14 mouse cellular contexts compared by ENCODE assay signal in genomic region chr2:134541019-134541418, GRCm38 (mm10). TPM values are rescaled to one million over a fixed set of nuclear protein-coding genes. Genes with fewer than 3 reads are reported as not detected.
DNase-seq lines count a peak whose midpoint lies in the region; ATAC-seq and TF ChIP-seq lines count a peak whose summit lies in the region.
"Had no signal": no experiment of that assay in that cellular context is flagged by ENCODE, and none has a peak within 500 bp of the region (broad histone marks: within the 10 kb centered on the region; RNA-seq: fewer than 3 reads in every experiment).

No protein-coding gene starts in this region.

- 0 out of 2 replicates have a peak overlapping the region, but pooled peaks have one; percentile 6 for H3K4me2 ChIP-seq in heart, embryonic 14.5 days (ENCODE audit: low read length)
- no peak overlapping the region for H3K4me2 ChIP-seq in CH12.LX (ENCODE audit: insufficient read depth, low read depth, poor library complexity, severe bottlenecking)
- H3K4me2 ChIP-seq in embryonic facial prominence, embryonic 14.5 days (ENCODE audit: low read depth, low read length) = 0 out of 2 replicates have a peak overlapping the region, but pooled peaks have one; percentile 7

- no peak overlapping the region for H3K4me3 ChIP-seq in heart, embryonic 14.5 days (ENCODE audit: control insufficient read depth in 1 of 2, insufficient read depth in 1 of 2, low read depth in 1 of 2, low read length in 2 of 2)
- H3K4me3 ChIP-seq in CH12.LX (replicated peaks in 1 of 3; ENCODE audit: low read depth in 2 of 3, low read length in 2 of 3, poor library complexity in 1 of 3) = no peak overlapping the region
- H3K4me3 ChIP-seq in embryonic facial prominence, embryonic 14.5 days (ENCODE audit: low read depth, low read length) = no peak overlapping the region

- no peak for TF ChIP-seq EP300 in CH12.LX (IDR thresholded peaks at IDR 0.05; ENCODE audit: low read length)

- H3K27me3 ChIP-seq in heart, embryonic 14.5 days (ENCODE audit: control insufficient read depth, insufficient read depth, low read length) = no peaks in the 10 kb centered on the region
- no peaks in the 10 kb centered on the region for H3K27me3 ChIP-seq in CH12.LX (replicated peaks)
- no peaks in the 10 kb centered on the region for H3K27me3 ChIP-seq in embryonic facial prominence, embryonic 14.5 days (replicated peaks; ENCODE audit: control insufficient read depth, insufficient read depth, low read length)

- peak; percentile 57 for TF ChIP-seq RAD21 in CH12.LX (IDR thresholded peaks at IDR 0.05; ENCODE audit: low read depth, low read length)

- peak in 1 of 2 experiments; percentile 46; a peak in 2 of 4 replicates for TF ChIP-seq CTCF in CH12.LX (conservative IDR thresholded peaks at IDR 0.05 in 1 of 2, IDR thresholded peaks at IDR 0.05 in 1 of 2; ENCODE audit: low read depth in 2 of 2, low read length in 2 of 2)

- DNase-seq in heart, adult 18-20 months = no peak
- DNase-seq in layer of hippocampus, adult 9-10 months (ENCODE audit: low spot score) = peak; percentile 11
- DNase-seq in layer of hippocampus, adult 9-11 months = no peak
- no peak for DNase-seq in CH12.LX (ENCODE audit: extremely low read depth)
- DNase-seq in embryonic facial prominence, embryonic 14.5 days (ENCODE audit: low spot score) = peak; percentile 45
- DNase-seq in adrenal gland, adult 2 months = no peak
- DNase-seq: cerebellum, adult 9-11 months; heart, postnatal 10 days; kidney, postnatal 10 days; thymus, postnatal 36 days had no signal

- H3K4me1 ChIP-seq in heart, embryonic 14.5 days (ENCODE audit: control insufficient read depth in 2 of 2, insufficient read depth in 2 of 2, low read length in 2 of 2) = no peaks in the 10 kb centered on the region
- H3K4me1 ChIP-seq in CH12.LX (ENCODE audit: control insufficient read depth in 1 of 2, insufficient read depth in 2 of 2) = peaks cover 0 to 16% of the 10 kb centered on the region in 2 experiments; a peak in 2 of 4 replicates
- H3K4me1 ChIP-seq in embryonic facial prominence, embryonic 14.5 days (ENCODE audit: control insufficient read depth, insufficient read depth, low read length) = no peaks in the 10 kb centered on the region

- in situ Hi-C loops in CH12.LX (cut with MboI; ENCODE audit: low pct_ligation_motif_present, low pct_unique_long_range_greater_than_20kb, low sequenced_read_pairs) = loop anchor here (25.0 kb wide), 1 partner anchor 771 kb away; no protein-coding TSS in a partner anchor

- no peak overlapping the region for H3K27ac ChIP-seq in heart, embryonic 14.5 days (replicated peaks in 1 of 2; ENCODE audit: control insufficient read depth in 1 of 2, insufficient read depth in 1 of 2, low read depth in 2 of 2, low read length in 2 of 2)
- no peak overlapping the region for H3K27ac ChIP-seq in CH12.LX (ENCODE audit: insufficient read depth, low read depth)
- no peak overlapping the region for H3K27ac ChIP-seq in embryonic facial prominence, embryonic 14.5 days (replicated peaks; ENCODE audit: low read depth, low read length)

- TF ChIP-seq POLR2A in CH12.LX (IDR thresholded peaks at IDR 0.05; ENCODE audit: low read depth, low read length) = no peak

- WGBS in heart, embryonic 14.5 days = 70% methylated on average over 5 of the region's 5 CpGs
- WGBS in embryonic facial prominence, embryonic 14.5 days = 45% methylated on average over 5 of the region's 5 CpGs

- no peaks in the 10 kb centered on the region for H3K79me2 ChIP-seq in CH12.LX (replicated peaks; ENCODE audit: control insufficient read depth, extremely low read depth, insufficient read depth, poor library complexity, severe bottlenecking)

- H3K9me3 ChIP-seq in heart, embryonic 14.5 days (ENCODE audit: control insufficient read depth, low read length) = no peaks in the 10 kb centered on the region
- no peaks in the 10 kb centered on the region for H3K9me3 ChIP-seq in CH12.LX (replicated peaks; ENCODE audit: low read length)
- no peaks in the 10 kb centered on the region for H3K9me3 ChIP-seq in embryonic facial prominence, embryonic 14.5 days (ENCODE audit: control insufficient read depth, low read length)

- no peak overlapping the region for H3K9ac ChIP-seq in heart, embryonic 14.5 days (ENCODE audit: low read length)
- H3K9ac ChIP-seq in CH12.LX (ENCODE audit: insufficient read depth, low read depth) = no peak overlapping the region
- no peak overlapping the region for H3K9ac ChIP-seq in embryonic facial prominence, embryonic 14.5 days (ENCODE audit: low read depth, low read length)

- dilution Hi-C loops in CH12.LX (cut with MboI; ENCODE audit: extremely low pct_ligation_motif_present, extremely low pct_unique_long_range_greater_than_20kb, low sequenced_read_pairs) = no loop called here

- no peaks in the 10 kb centered on the region for H3K36me3 ChIP-seq in heart, embryonic 14.5 days (ENCODE audit: control insufficient read depth, insufficient read depth, low read length)
- no peaks in the 10 kb centered on the region for H3K36me3 ChIP-seq in CH12.LX (replicated peaks in 1 of 2; ENCODE audit: control insufficient read depth in 1 of 2, insufficient read depth in 1 of 2, low read length in 1 of 2)
- no peaks in the 10 kb centered on the region for H3K36me3 ChIP-seq in embryonic facial prominence, embryonic 14.5 days (ENCODE audit: control insufficient read depth, insufficient read depth, low read length)

- ATAC-seq in heart, embryonic 14.5 days (ENCODE audit: insufficient number of reproducible peaks, insufficient read depth, low FRiP score, low read depth) = no peak
- no peak for ATAC-seq in embryonic facial prominence, embryonic 14.5 days (ENCODE audit: low read depth)
- no peak for ATAC-seq in inflammation-experienced regulatory T-cells, adult 6 months
- ATAC-seq: CD4-positive, CD25-positive, alpha-beta regulatory T cell, adult 4 months had no signal

TF ChIP-seq in CH12.LX, 34 proteins besides CTCF, POLR2A, EP300 and RAD21:
- no peak for TF ChIP-seq MAFK (IDR thresholded peaks at IDR 0.05; ENCODE audit: insufficient replicate concordance, low read length)
- TF ChIP-seq SMC3 (IDR thresholded peaks at IDR 0.05; ENCODE audit: low read depth, low read length) = peak; percentile 19; the same call in 1 of the 2 replicates

RNA-seq across cellular contexts. Expression of gene Hao1, which starts 13.1 kb away (rescaled TPM):
- polyA plus RNA-seq in heart, embryonic 14.5 days (2014; fragmentation: Nextera tagmentation; extraction: Ambion mirVana) = not detected in 2 replicates
- total RNA-seq in heart, adult 18-20 months (2021) = not detected
- total RNA-seq in CH12.LX (2012; rRNA removed) = not detected in 2 replicates
- 0.11 TPM in 1 of 2 replicates, not detected in the other for total RNA-seq in CH12.LX (2014; rRNA removed)
- not detected in 2 replicates for polyA plus RNA-seq in CH12.LX (2012; ENCODE audit: insufficient read length, low read depth)
- polyA plus RNA-seq in embryonic facial prominence, embryonic 14.5 days (2014; fragmentation: Nextera tagmentation; extraction: Ambion mirVana) = 0.09 TPM in 1 of 2 replicates, not detected in the other
- polyA plus RNA-seq in inflammation-experienced regulatory T-cells, adult 6 months (2017; shearing (Covaris generic)) = not detected
- total RNA-seq in adrenal gland, adult 2 months (2021) = under 1 TPM; 0.38 to 0.66 TPM
- polyA plus RNA-seq in adrenal gland, adult 2 months (2012; rRNA removed) = not detected in 2 replicates
- total RNA-seq: heart, postnatal 10 days had no signal
- polyA plus RNA-seq: CD4-positive, CD25-positive, alpha-beta regulatory T cell, adult 4 months; lung, embryonic 16.5 days had no signal

Comparison
In these comparisons a context has a peak if more than half of its experiments do, and no peak if none do; other contexts are left out.
1. DNase-seq: peak in layer of hippocampus, adult 9-10 months (single experiment) and embryonic facial prominence, embryonic 14.5 days (single experiment); none in heart, adult 18-20 months (0 of 2), layer of hippocampus, adult 9-11 months (single experiment), CH12.LX (single experiment) and adrenal gland, adult 2 months (single experiment).